Mouse (Mus musculus): Measurements from ENCODE around the gene Pcnx2. TPM values are rescaled to one million over a fixed set of nuclear protein-coding genes. Genes with fewer than 3 reads are reported as not detected.

Gene Pcnx2
- polyA plus RNA-seq, 1 experiment = 0.01 TPM

DNA sequence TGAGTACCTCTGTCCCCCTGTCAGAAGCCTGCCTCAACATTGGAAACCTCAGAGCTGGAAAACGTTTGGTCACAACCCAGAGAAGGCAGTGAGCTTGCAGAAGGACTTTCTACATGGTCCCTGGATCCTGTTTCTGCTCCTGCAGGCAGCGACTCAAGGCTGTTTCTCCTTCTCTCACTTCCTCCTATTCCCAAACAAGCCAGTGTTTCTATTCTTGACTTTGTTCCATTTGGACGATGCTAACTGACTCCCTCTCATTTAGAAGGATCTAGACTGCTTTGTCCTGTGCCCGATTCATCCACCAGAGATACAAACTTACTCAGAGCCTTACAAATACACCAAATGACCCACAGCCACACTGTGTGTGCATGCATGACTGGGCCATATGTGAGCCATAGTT lies 48.9 kb downstream of the Pcnx2 start:
- Histone ChIP-seq H3K79me2 (ENCODE audit: control insufficient read depth, insufficient read depth) (no peaks in the 10 kb centered on the region), H3K4me3 (no peak overlapping the region), H3ac (ENCODE audit: control insufficient read depth, insufficient read length) (no peak overlapping the region), H3K36me3 (ENCODE audit: control insufficient read depth, insufficient read depth) (no peaks in the 10 kb centered on the region), H3K27me3 (ENCODE audit: control insufficient read depth, insufficient read depth, insufficient read length) (peaks cover 9% of the 10 kb centered on the region), H3K4me2 (ENCODE audit: low read depth) (no peak overlapping the region)
- TF ChIP-seq MYOG (IDR thresholded peaks at IDR 0.05; ENCODE audit: control insufficient read depth in 1 of 3, insufficient read depth in 1 of 3, insufficient read length in 2 of 3, low read depth in 2 of 3) (no peak), POLR2AphosphoS2 (IDR thresholded peaks at IDR 0.05; ENCODE audit: insufficient read length, low read depth) (no peak), MAX (IDR thresholded peaks at IDR 0.05; ENCODE audit: low read depth) (no peak), MYOD1 (IDR thresholded peaks at IDR 0.05; ENCODE audit: control insufficient read depth in 1 of 3, insufficient read length in 2 of 3, low read depth in 2 of 3) (no peak), POLR2A (IDR thresholded peaks at IDR 0.05; ENCODE audit: insufficient read length, low read depth) (no peak), E2F4 (IDR thresholded peaks at IDR 0.05; ENCODE audit: insufficient read depth) (no peak), SRF (IDR thresholded peaks at IDR 0.05; ENCODE audit: control insufficient read depth, insufficient read length, low read depth) (no peak), CEBPB (IDR thresholded peaks at IDR 0.05; ENCODE audit: insufficient read depth, poor library complexity, severe bottlenecking) (no peak), REST (IDR thresholded peaks at IDR 0.05; ENCODE audit: insufficient read depth, insufficient read length) (no peak), TCF3 (IDR thresholded peaks at IDR 0.05; ENCODE audit: insufficient read length, low read depth) (no peak), TCF12 (IDR thresholded peaks at IDR 0.05; ENCODE audit: insufficient read depth, poor library complexity, severe bottlenecking) (no peak), USF1 (IDR thresholded peaks at IDR 0.05; ENCODE audit: low read depth) (no peak)

- Histone ChIP-seq H3K4me2 (ENCODE audit: low read depth) (no peak overlapping the region), H3K79me2 (ENCODE audit: control insufficient read depth, insufficient read depth) (no peaks in the 10 kb centered on the region), H3K27me3 (ENCODE audit: control insufficient read depth, insufficient read depth, insufficient read length) (peaks cover 4% of the 10 kb centered on the region), H3K36me3 (ENCODE audit: control insufficient read depth, insufficient read depth) (no peaks in the 10 kb centered on the region), H3K4me3 (no peak overlapping the region), H3ac (ENCODE audit: control insufficient read depth, insufficient read length) (no peak overlapping the region)
- no peak for TF ChIP-seq POLR2AphosphoS2 (IDR thresholded peaks at IDR 0.05; ENCODE audit: insufficient read length, low read depth)
Measured at GRCm38 (mm10) chr8:125847842-125848241, 50.3 kb downstream of the Pcnx2 start.

GRCm38 (mm10) chr8:125845281-125845680 lies 52.8 kb downstream of the Pcnx2 start:
- Histone ChIP-seq H3K27me3 (ENCODE audit: control insufficient read depth, insufficient read depth, insufficient read length) (peaks cover 4% of the 10 kb centered on the region), H3ac (ENCODE audit: control insufficient read depth, insufficient read length) (no peak overlapping the region), H3K36me3 (ENCODE audit: control insufficient read depth, insufficient read depth) (no peaks in the 10 kb centered on the region), H3K4me3 (no peak overlapping the region), H3K79me2 (ENCODE audit: control insufficient read depth, insufficient read depth) (no peaks in the 10 kb centered on the region), H3K4me2 (ENCODE audit: low read depth) (no peak overlapping the region)
- no peak for TF ChIP-seq TCF3 (IDR thresholded peaks at IDR 0.05; ENCODE audit: insufficient read length, low read depth)
- no peak for TF ChIP-seq USF1 (IDR thresholded peaks at IDR 0.05; ENCODE audit: low read depth)
- no peak for TF ChIP-seq POLR2AphosphoS2 (IDR thresholded peaks at IDR 0.05; ENCODE audit: insufficient read length, low read depth)
- no peak for TF ChIP-seq SRF (IDR thresholded peaks at IDR 0.05; ENCODE audit: control insufficient read depth, insufficient read length, low read depth)
- TF ChIP-seq CEBPB (IDR thresholded peaks at IDR 0.05; ENCODE audit: insufficient read depth, poor library complexity, severe bottlenecking) = no peak
- no peak for TF ChIP-seq POLR2A (IDR thresholded peaks at IDR 0.05; ENCODE audit: insufficient read length, low read depth)
- TF ChIP-seq MYOG (IDR thresholded peaks at IDR 0.05; ENCODE audit: control insufficient read depth in 1 of 3, insufficient read depth in 1 of 3, insufficient read length in 2 of 3, low read depth in 2 of 3) = no peak
- TF ChIP-seq MYOD1 (IDR thresholded peaks at IDR 0.05; ENCODE audit: control insufficient read depth in 1 of 3, insufficient read length in 2 of 3, low read depth in 2 of 3) = no peak
- TF ChIP-seq REST (IDR thresholded peaks at IDR 0.05; ENCODE audit: insufficient read depth, insufficient read length) = no peak
- no peak for TF ChIP-seq TCF12 (IDR thresholded peaks at IDR 0.05; ENCODE audit: insufficient read depth, poor library complexity, severe bottlenecking)
- TF ChIP-seq E2F4 (IDR thresholded peaks at IDR 0.05; ENCODE audit: insufficient read depth) = no peak
- no peak for TF ChIP-seq MAX (IDR thresholded peaks at IDR 0.05; ENCODE audit: low read depth)

GRCm38 (mm10) chr8:125843122-125843836 lies 54.8 kb downstream of the Pcnx2 start:
- Histone ChIP-seq H3K79me2 (ENCODE audit: control insufficient read depth, insufficient read depth) (no peaks in the 10 kb centered on the region), H3K4me3 (no peak overlapping the region), H3K27me3 (ENCODE audit: control insufficient read depth, insufficient read depth, insufficient read length) (peaks cover 4% of the 10 kb centered on the region), H3K4me2 (ENCODE audit: low read depth) (no peak overlapping the region), H3ac (ENCODE audit: control insufficient read depth, insufficient read length) (no peak overlapping the region), H3K36me3 (ENCODE audit: control insufficient read depth, insufficient read depth) (no peaks in the 10 kb centered on the region)
- TF ChIP-seq USF1 (IDR thresholded peaks at IDR 0.05; ENCODE audit: low read depth) (no peak), SRF (IDR thresholded peaks at IDR 0.05; ENCODE audit: control insufficient read depth, insufficient read length, low read depth) (no peak), TCF3 (IDR thresholded peaks at IDR 0.05; ENCODE audit: insufficient read length, low read depth) (no peak), CEBPB (IDR thresholded peaks at IDR 0.05; ENCODE audit: insufficient read depth, poor library complexity, severe bottlenecking) (no peak), POLR2A (IDR thresholded peaks at IDR 0.05; ENCODE audit: insufficient read length, low read depth) (no peak), E2F4 (IDR thresholded peaks at IDR 0.05; ENCODE audit: insufficient read depth) (no peak), MAX (IDR thresholded peaks at IDR 0.05; ENCODE audit: low read depth) (no peak), POLR2AphosphoS2 (IDR thresholded peaks at IDR 0.05; ENCODE audit: insufficient read length, low read depth) (no peak), MYOG (IDR thresholded peaks at IDR 0.05; ENCODE audit: control insufficient read depth in 1 of 3, insufficient read depth in 1 of 3, insufficient read length in 2 of 3, low read depth in 2 of 3) (no peak)

DNA sequence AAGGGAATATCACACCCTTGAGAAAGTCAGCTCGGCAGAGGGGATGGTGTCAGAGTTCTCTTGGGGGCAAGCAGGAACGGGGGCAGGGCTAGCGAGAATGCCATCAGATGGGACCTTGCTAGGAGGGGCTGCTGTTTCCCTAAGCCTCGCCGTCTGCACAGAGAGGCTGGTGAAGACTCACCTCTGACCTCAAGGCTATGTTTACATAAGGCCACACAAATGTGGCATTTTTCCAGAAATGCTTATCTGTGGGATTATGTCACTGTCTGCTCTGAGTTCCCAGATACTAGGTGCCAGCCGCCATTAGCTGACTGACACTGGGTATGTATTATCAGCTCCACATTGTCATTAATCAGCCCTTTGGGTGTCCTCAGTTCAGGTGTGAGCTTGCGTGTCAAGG lies 56.0 kb downstream of the Pcnx2 start:
- no peak overlapping the region for H3ac ChIP-seq (ENCODE audit: control insufficient read depth, insufficient read length)
- no peak overlapping the region for H3K4me3 ChIP-seq
- no peaks in the 10 kb centered on the region for H3K36me3 ChIP-seq (ENCODE audit: control insufficient read depth, insufficient read depth)
- no peaks in the 10 kb centered on the region for H3K79me2 ChIP-seq (ENCODE audit: control insufficient read depth, insufficient read depth)
- no peak overlapping the region for H3K4me2 ChIP-seq (ENCODE audit: low read depth)
- peaks cover 4% of the 10 kb centered on the region for H3K27me3 ChIP-seq (ENCODE audit: control insufficient read depth, insufficient read depth, insufficient read length)
- TF ChIP-seq POLR2AphosphoS2 (IDR thresholded peaks at IDR 0.05; ENCODE audit: insufficient read length, low read depth) (no peak), POLR2A (IDR thresholded peaks at IDR 0.05; ENCODE audit: insufficient read length, low read depth) (no peak), USF1 (IDR thresholded peaks at IDR 0.05; ENCODE audit: low read depth) (no peak), TCF12 (IDR thresholded peaks at IDR 0.05; ENCODE audit: insufficient read depth, poor library complexity, severe bottlenecking) (no peak), MYOG (IDR thresholded peaks at IDR 0.05; ENCODE audit: control insufficient read depth in 1 of 3, insufficient read depth in 1 of 3, insufficient read length in 2 of 3, low read depth in 2 of 3) (no peak), REST (IDR thresholded peaks at IDR 0.05; ENCODE audit: insufficient read depth, insufficient read length) (no peak), MYOD1 (IDR thresholded peaks at IDR 0.05; ENCODE audit: control insufficient read depth in 1 of 3, insufficient read length in 2 of 3, low read depth in 2 of 3) (no peak), CEBPB (IDR thresholded peaks at IDR 0.05; ENCODE audit: insufficient read depth, poor library complexity, severe bottlenecking) (no peak), E2F4 (IDR thresholded peaks at IDR 0.05; ENCODE audit: insufficient read depth) (no peak), SRF (IDR thresholded peaks at IDR 0.05; ENCODE audit: control insufficient read depth, insufficient read length, low read depth) (no peak), TCF3 (IDR thresholded peaks at IDR 0.05; ENCODE audit: insufficient read length, low read depth) (no peak), MAX (IDR thresholded peaks at IDR 0.05; ENCODE audit: low read depth) (no peak)

Measured in myocyte (in vitro differentiated cells).